Mouse (Mus musculus) hindbrain, embryonic 11.5 days (tissue): Measurements from ENCODE around the gene Sycp3. TPM values are rescaled to one million over a fixed set of nuclear protein-coding genes. Genes with fewer than 3 reads are reported as not detected.
"Not testable (repeated sequence)": the region's sequence is repeated elsewhere in the genome, so short reads cannot be mapped to it uniquely, and the experiment has no call there.

ENCODE experiments used
- ATAC-seq: fragments of 200-750 bp; cut with Nextera tagmentation; 2 replicates; pipeline ENCODE4 v1.8.0; 2017; ENCODE audit warnings: mild to moderate bottlenecking, moderate TSS enrichment, moderate library complexity; ENCODE audit not compliant: low FRiP score
- DNase-seq: peaks from one replicate; pipeline ENCODE4 v3.0.0-alpha.2; 2015; ENCODE audit warnings: low spot score
- H3K27ac ChIP-seq: fragments of 300-500 bp; sonication (generic); 2 replicates; pipeline ENCODE4 v1.5.1; 2014; ENCODE audit warnings: mild to moderate bottlenecking, low read depth, low read length
- H3K27me3 ChIP-seq: fragments of 300-500 bp; sonication (generic); 2 replicates; pipeline ENCODE4 v1.6.1; 2014; ENCODE audit warnings: mild to moderate bottlenecking, low read length, moderate library complexity, mixed read lengths; ENCODE audit not compliant: control insufficient read depth, insufficient read depth
- H3K36me3 ChIP-seq: fragments of 300-500 bp; sonication (generic); 2 replicates; pipeline ENCODE4 v1.6.1; 2014; ENCODE audit warnings: mild to moderate bottlenecking, low read length, moderate library complexity, mixed read lengths; ENCODE audit not compliant: control insufficient read depth, insufficient read depth
- H3K4me1 ChIP-seq: fragments of 300-500 bp; sonication (generic); replicated peaks from 2 replicates; pipeline ENCODE4 v1.6.1; 2014; ENCODE audit warnings: low read length, mixed read lengths; ENCODE audit not compliant: control insufficient read depth, insufficient read depth
- H3K4me2 ChIP-seq: fragments of 300-500 bp; sonication (generic); replicated peaks from 2 replicates; pipeline ENCODE4 v1.6.1; 2014; ENCODE audit warnings: mild to moderate bottlenecking, low read depth, low read length
- H3K4me3 ChIP-seq: fragments of 300-500 bp; sonication (generic); 2 replicates; pipeline ENCODE4 v1.5.1; 2014; ENCODE audit warnings: low read depth, low read length
- H3K9ac ChIP-seq: fragments of 300-500 bp; sonication (generic); 2 replicates; pipeline ENCODE4 v1.6.1; 2014; ENCODE audit warnings: low read depth, low read length
- H3K9me3 ChIP-seq: fragments of 300-500 bp; sonication (generic); 2 replicates; pipeline ENCODE4 v1.6.1; 2016; ENCODE audit warnings: low read length; ENCODE audit not compliant: control insufficient read depth
- WGBS: fragments of 180-500 bp; shearing (Covaris S2); extraction: QIAGEN DNeasy Blood & Tissue Kit; methylation state at CpG from one replicate; pipeline ENCODE4 v1.1.7; 2014; 5-methylcytosine and 5-hydroxymethylcytosine counted together
- polyA plus RNA-seq: library from polyadenylated mRNA; unstranded; fragments of >200 nt; fragmentation: Nextera tagmentation; extraction: Ambion mirVana; gene quantifications from 2 replicates; pipeline ENCODE4 v1.2.1, GENCODE M21; 2014

The Sycp3 gene
- polyA plus RNA-seq, 1 experiment from 2014 or later, result not detected

- H3K9me3 ChIP-seq, result no peaks in the 10 kb centered on the region
- H3K4me3 ChIP-seq, result no peak overlapping the region
- no peak overlapping the region for H3K9ac ChIP-seq
- H3K4me2 ChIP-seq, result peak overlapping the region; percentile 78; the same call in 1 of the 2 replicates
- no peaks in the 10 kb centered on the region for H3K27me3 ChIP-seq
- 51% methylated on average over 3 of the region's 3 CpGs for WGBS
- no peak overlapping the region for H3K27ac ChIP-seq
- no peaks in the 10 kb centered on the region for H3K36me3 ChIP-seq
- ATAC-seq (no peak), DNase-seq (no peak)
- no peaks in the 10 kb centered on the region; the same call in 1 of the 2 replicates for H3K4me1 ChIP-seq
Observed at GRCm38 (mm10) chr10:88504481-88504880, 45.1 kb downstream of the Sycp3 start.

GRCm38 (mm10) chr10:88505256-88505655, 45.9 kb downstream of the Sycp3 start:
- Histone ChIP-seq H3K36me3 (no peaks in the 10 kb centered on the region), H3K4me3 (no peak overlapping the region), H3K9ac (no peak overlapping the region), H3K27ac (no peak overlapping the region), H3K4me1 (no peaks in the 10 kb centered on the region; the same call in 1 of the 2 replicates), H3K9me3 (no peaks in the 10 kb centered on the region), H3K4me2 (no peak overlapping the region), H3K27me3 (no peaks in the 10 kb centered on the region)
- DNase-seq, result no peak
- WGBS, result 72% methylated on average over 5 of the region's 5 CpGs
- no peak for ATAC-seq

- Histone ChIP-seq H3K27ac (no peak overlapping the region), H3K4me3 (no peak overlapping the region), H3K4me2 (no peak overlapping the region), H3K4me1 (no peaks in the 10 kb centered on the region), H3K36me3 (no peaks in the 10 kb centered on the region), H3K9ac (no peak overlapping the region), H3K27me3 (no peaks in the 10 kb centered on the region), H3K9me3 (no peaks in the 10 kb centered on the region)
- 84% methylated on average over 7 of the region's 7 CpGs for WGBS
- no peak for ATAC-seq
- no peak for DNase-seq
Observed at GRCm38 (mm10) chr10:88507691-88508143, 48.3 kb downstream of the Sycp3 start.

GRCm38 (mm10) chr10:88510503-88511271, 51.3 kb downstream of the Sycp3 start:
- Histone ChIP-seq H3K9me3 (no peaks in the 10 kb centered on the region), H3K4me2 (no peak overlapping the region), H3K27ac (no peak overlapping the region), H3K9ac (no peak overlapping the region), H3K27me3 (no peaks in the 10 kb centered on the region), H3K36me3 (no peaks in the 10 kb centered on the region), H3K4me3 (no peak overlapping the region), H3K4me1 (no peaks in the 10 kb centered on the region)
- DNase-seq (no peak), ATAC-seq (no peak)
- WGBS, result 79% methylated on average over 12 of the region's 12 CpGs

- H3K4me1 ChIP-seq, result no peaks in the 10 kb centered on the region
- H3K9me3 ChIP-seq, result no peaks in the 10 kb centered on the region
- H3K27ac ChIP-seq, result no peak overlapping the region
- H3K36me3 ChIP-seq, result no peaks in the 10 kb centered on the region
- H3K4me2 ChIP-seq, result no peak overlapping the region
- no peak overlapping the region for H3K9ac ChIP-seq
- ATAC-seq (no peak), DNase-seq (no peak)
- 94% methylated on average over 9 of the region's 9 CpGs for WGBS
- H3K4me3 ChIP-seq, result no peak overlapping the region
- no peaks in the 10 kb centered on the region for H3K27me3 ChIP-seq
Observed at GRCm38 (mm10) chr10:88511355-88511754, 52.0 kb downstream of the Sycp3 start.

- no peak overlapping the region for H3K27ac ChIP-seq
- H3K9ac ChIP-seq, result no peak overlapping the region
- H3K27me3 ChIP-seq, result no peaks in the 10 kb centered on the region
- WGBS, result 72% methylated on average over 8 of the region's 8 CpGs
- no peaks in the 10 kb centered on the region for H3K9me3 ChIP-seq
- no peak overlapping the region for H3K4me3 ChIP-seq
- ATAC-seq (no peak), DNase-seq (no peak)
- H3K36me3 ChIP-seq, result no peaks in the 10 kb centered on the region
- no peak overlapping the region for H3K4me2 ChIP-seq
- H3K4me1 ChIP-seq, result no peaks in the 10 kb centered on the region
Observed at GRCm38 (mm10) chr10:88513574-88514135, 54.3 kb downstream of the Sycp3 start.

- WGBS, result 78% methylated on average over 2 of the region's 2 CpGs
- no peaks in the 10 kb centered on the region for H3K9me3 ChIP-seq
- no peak overlapping the region for H3K4me2 ChIP-seq
- H3K36me3 ChIP-seq, result no peaks in the 10 kb centered on the region
- DNase-seq (peak; percentile 16), ATAC-seq (no peak)
- H3K4me3 ChIP-seq, result no peak overlapping the region
- no peaks in the 10 kb centered on the region for H3K4me1 ChIP-seq
- H3K27ac ChIP-seq, result no peak overlapping the region
- no peak overlapping the region for H3K9ac ChIP-seq
- no peaks in the 10 kb centered on the region for H3K27me3 ChIP-seq
Observed at GRCm38 (mm10) chr10:88514495-88514894, 55.1 kb downstream of the Sycp3 start.

- WGBS, result 85% methylated on average over 7 of the region's 7 CpGs
Observed at GRCm38 (mm10) chr10:88515049-88515448, 55.7 kb downstream of the Sycp3 start.

GRCm38 (mm10) chr10:88522795-88523194, 63.4 kb downstream of the Sycp3 start:
- no peak overlapping the region for H3K27ac ChIP-seq
- ATAC-seq (no peak), DNase-seq (no peak)
- no peaks in the 10 kb centered on the region for H3K36me3 ChIP-seq
- H3K4me2 ChIP-seq, result no peak overlapping the region
- no peaks in the 10 kb centered on the region for H3K4me1 ChIP-seq
- H3K9me3 ChIP-seq, result no peaks in the 10 kb centered on the region
- WGBS, result 87% methylated on average over 8 of the region's 8 CpGs
- H3K4me3 ChIP-seq, result no peak overlapping the region
- H3K9ac ChIP-seq, result no peak overlapping the region
- H3K27me3 ChIP-seq, result no peaks in the 10 kb centered on the region

More at GRCm38 (mm10) chr10:88515049-88515448, 55.7 kb downstream of the Sycp3 start:
- not testable (repeated sequence) for H3K4me3 ChIP-seq, DNase-seq, H3K27me3 ChIP-seq, H3K9me3 ChIP-seq, H3K4me1 ChIP-seq, H3K4me2 ChIP-seq, ATAC-seq, H3K27ac ChIP-seq, H3K36me3 ChIP-seq, H3K9ac ChIP-seq
